ENCODE assay signal across 8 mouse cellular contexts in the genomic region with DNA sequence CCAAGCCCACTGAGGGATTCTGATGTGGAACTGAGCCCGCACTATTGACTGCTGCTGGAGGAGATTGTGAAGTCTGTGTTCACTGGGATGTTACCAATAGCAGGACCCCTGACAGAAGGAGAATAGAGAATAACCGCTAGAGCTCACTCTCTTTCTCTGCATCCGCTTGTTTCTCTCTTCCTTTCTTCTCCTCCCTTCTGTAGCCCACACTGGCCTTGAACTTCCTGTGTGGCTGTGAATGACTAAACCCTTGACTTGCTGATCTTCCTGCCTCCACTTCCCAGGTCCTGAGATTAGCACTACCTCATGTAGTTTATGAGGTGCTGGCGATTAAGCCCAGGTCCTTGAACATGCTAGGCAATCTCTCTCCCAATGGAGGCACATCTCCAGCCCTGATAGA. TPM values are rescaled to one million over a fixed set of nuclear protein-coding genes. Genes with fewer than 3 reads are reported as not detected.
A peak's percentile ranks its signal among the peaks of the same experiment; 100 is the strongest.
DNase-seq lines count a peak whose midpoint lies in the region; ATAC-seq and TF ChIP-seq lines count a peak whose summit lies in the region.

No protein-coding gene starts in this region.

- H3K4me3 ChIP-seq in heart, embryonic 14.5 days (ENCODE audit: control insufficient read depth in 1 of 2, insufficient read depth in 1 of 2, low read depth in 1 of 2, low read length in 2 of 2) = no peak overlapping the region
- H3K4me3 ChIP-seq in heart, adult 2 months = no peak overlapping the region
- peak overlapping the region; percentile 7; the same call in 1 of the 2 replicates for H3K4me3 ChIP-seq in brown adipose tissue, adult 24 weeks (ENCODE audit: insufficient read depth, low read depth, low read length)
- H3K4me3 ChIP-seq in midbrain, embryonic 15.5 days = peak overlapping the region; percentile 78; the same call in 1 of the 2 replicates

- peaks cover 18 to 38% of the 10 kb centered on the region in 2 experiments for H3K4me1 ChIP-seq in heart, embryonic 14.5 days (ENCODE audit: control insufficient read depth in 2 of 2, insufficient read depth in 2 of 2, low read length in 2 of 2)
- H3K4me1 ChIP-seq in heart, adult 2 months (ENCODE audit: control insufficient read depth, insufficient read depth, low read length) = peaks cover 13% of the 10 kb centered on the region
- H3K4me1 ChIP-seq in brown adipose tissue, adult 24 weeks (ENCODE audit: control insufficient read depth, insufficient read depth, insufficient read length, low read length) = peaks cover 5% of the 10 kb centered on the region
- peaks cover 43% of the 10 kb centered on the region for H3K4me1 ChIP-seq in midbrain, embryonic 15.5 days

- H3K27ac ChIP-seq in heart, embryonic 14.5 days (replicated peaks in 1 of 2; ENCODE audit: control insufficient read depth in 1 of 2, insufficient read depth in 1 of 2, low read depth in 2 of 2, low read length in 2 of 2) = no peak overlapping the region
- H3K27ac ChIP-seq in heart, adult 2 months = no peak overlapping the region
- H3K27ac ChIP-seq in brown adipose tissue, adult 24 weeks (replicated peaks; ENCODE audit: low read depth, low read length) = no peak overlapping the region
- no peak overlapping the region for H3K27ac ChIP-seq in midbrain, embryonic 15.5 days

- no peak for DNase-seq in heart, adult 2 months
- peak; percentile 64 for DNase-seq in induced T-regulatory cell, adult 2 months (ENCODE audit: low read depth)
- DNase-seq in right cerebral cortex, postnatal 36 days (ENCODE audit: low spot score in 2 of 2) = no peak
- DNase-seq in adrenal gland, postnatal 14 days = no peak
- no peak for DNase-seq in layer of hippocampus, postnatal 14 days (ENCODE audit: low spot score in 2 of 2)

- H3K4me2 ChIP-seq in heart, embryonic 14.5 days (ENCODE audit: low read length) = peak overlapping the region; percentile 88
- H3K4me2 ChIP-seq in midbrain, embryonic 15.5 days = peak overlapping the region; percentile 92

- WGBS in heart, embryonic 14.5 days = 76% methylated on average over 4 of the region's 4 CpGs
- 68% methylated on average over 4 of the region's 4 CpGs for WGBS in heart, adult 2 months
- 89% methylated on average over 4 of the region's 4 CpGs for WGBS in midbrain, embryonic 15.5 days

- H3K36me3 ChIP-seq in heart, embryonic 14.5 days (ENCODE audit: control insufficient read depth, insufficient read depth, low read length) = peaks cover 11% of the 10 kb centered on the region
- no peaks in the 10 kb centered on the region; the same call in 1 of the 2 replicates for H3K36me3 ChIP-seq in heart, adult 2 months (ENCODE audit: control insufficient read depth, insufficient read depth, low read length)
- peaks cover 5% of the 10 kb centered on the region; the same call in 1 of the 2 replicates for H3K36me3 ChIP-seq in midbrain, embryonic 15.5 days (replicated peaks)

- H3K79me2 ChIP-seq in heart, adult 2 months (replicated peaks; ENCODE audit: control insufficient read depth, insufficient read depth, low read length) = no peaks in the 10 kb centered on the region

- H3K27me3 ChIP-seq in heart, embryonic 14.5 days (ENCODE audit: control insufficient read depth, insufficient read depth, low read length) = peaks cover 27% of the 10 kb centered on the region
- no peaks in the 10 kb centered on the region for H3K27me3 ChIP-seq in heart, adult 2 months (ENCODE audit: control insufficient read depth, insufficient read depth, low read length)
- peaks cover 3% of the 10 kb centered on the region; the same call in 1 of the 2 replicates for H3K27me3 ChIP-seq in midbrain, embryonic 15.5 days (replicated peaks)

- no peak for TF ChIP-seq EP300 in heart, adult 2 months (IDR thresholded peaks at IDR 0.05; ENCODE audit: insufficient read depth, low read depth, low read length)

- no peak for TF ChIP-seq POLR2A in heart, adult 2 months (IDR thresholded peaks at IDR 0.05; ENCODE audit: insufficient read depth, low read depth, low read length)

- no peaks in the 10 kb centered on the region for H3K9me3 ChIP-seq in heart, embryonic 14.5 days (ENCODE audit: control insufficient read depth, low read length)
- H3K9me3 ChIP-seq in midbrain, embryonic 15.5 days = no peaks in the 10 kb centered on the region

- intact Hi-C loops in heart, adult 2 months (cut with DNase I) = no loop called here

- no peak for ATAC-seq in heart, embryonic 14.5 days (ENCODE audit: insufficient number of reproducible peaks, insufficient read depth, low FRiP score, low read depth)
- ATAC-seq in midbrain, embryonic 15.5 days (replicated peaks) = no peak

- peak overlapping the region; percentile 84 for H3K9ac ChIP-seq in heart, embryonic 14.5 days (ENCODE audit: low read length)
- no peak overlapping the region for H3K9ac ChIP-seq in heart, adult 2 months (ENCODE audit: low read depth, low read length)
- no peak overlapping the region for H3K9ac ChIP-seq in midbrain, embryonic 15.5 days

- TF ChIP-seq CTCF in heart, adult 2 months (IDR thresholded peaks at IDR 0.05) = no peak

RNA-seq across cellular contexts. Expression of a gene that starts 1.4 kb away (rescaled TPM):
- polyA plus RNA-seq in heart, embryonic 14.5 days (2014; fragmentation: Nextera tagmentation; extraction: Ambion mirVana) = 0.85 and 0.95 TPM in 2 replicates
- under 1 TPM; 0.39 to 0.96 TPM for total RNA-seq in heart, adult 2 months (2021)
- 1.4 and 1.9 TPM in 2 replicates for polyA plus RNA-seq in heart, adult 2 months (2012; rRNA removed)
- polyA plus RNA-seq in brown adipose tissue, adult 24 weeks (2012; ENCODE audit: insufficient read depth, insufficient read length, missing spikeins) = not detected in 2 replicates
- polyA plus RNA-seq in midbrain, embryonic 15.5 days (2015; fragmentation: Nextera tagmentation; extraction: Ambion mirVana) = 95.9 and 97.9 TPM in 2 replicates
- 1.4 and 3.2 TPM in 2 replicates for total RNA-seq in adrenal gland, postnatal 14 days (2021)
- total RNA-seq in layer of hippocampus, postnatal 14 days (2021) = 10 to 100 TPM; 97.0 to 99.4 TPM

RNA-seq across cellular contexts. Expression of a gene that starts 1.7 kb away (rescaled TPM):
- 216 and 239 TPM in 2 replicates for polyA plus RNA-seq in heart, embryonic 14.5 days (2014; fragmentation: Nextera tagmentation; extraction: Ambion mirVana)
- 10 to 100 TPM; 80.7 to 95.7 TPM for total RNA-seq in heart, adult 2 months (2021)
- 84.3 and 116 TPM in 2 replicates for polyA plus RNA-seq in heart, adult 2 months (2012; rRNA removed)
- polyA plus RNA-seq in brown adipose tissue, adult 24 weeks (2012; ENCODE audit: insufficient read depth, insufficient read length, missing spikeins) = 57.6 and 64.8 TPM in 2 replicates
- 177 and 185 TPM in 2 replicates for polyA plus RNA-seq in midbrain, embryonic 15.5 days (2015; fragmentation: Nextera tagmentation; extraction: Ambion mirVana)
- total RNA-seq in adrenal gland, postnatal 14 days (2021) = 95.0 and 110 TPM in 2 replicates
- 10 to 100 TPM; 77.3 to 90.2 TPM for total RNA-seq in layer of hippocampus, postnatal 14 days (2021)

RNA-seq across cellular contexts. Expression of a gene that starts 11.7 kb away (rescaled TPM):
- 92.9 and 97.9 TPM in 2 replicates for polyA plus RNA-seq in heart, embryonic 14.5 days (2014; fragmentation: Nextera tagmentation; extraction: Ambion mirVana)
- 10 to 100 TPM; 54.3 to 58.2 TPM for total RNA-seq in heart, adult 2 months (2021)
- 140 and 160 TPM in 2 replicates for polyA plus RNA-seq in heart, adult 2 months (2012; rRNA removed)
- polyA plus RNA-seq in brown adipose tissue, adult 24 weeks (2012; ENCODE audit: insufficient read depth, insufficient read length, missing spikeins) = 125 and 130 TPM in 2 replicates
- 65.8 and 69.1 TPM in 2 replicates for polyA plus RNA-seq in midbrain, embryonic 15.5 days (2015; fragmentation: Nextera tagmentation; extraction: Ambion mirVana)
- total RNA-seq in adrenal gland, postnatal 14 days (2021) = 107 and 116 TPM in 2 replicates
- total RNA-seq in layer of hippocampus, postnatal 14 days (2021) = 10 to 100 TPM; 50.0 to 63.2 TPM

RNA-seq across cellular contexts. Expression of a gene that starts 18.6 kb away (rescaled TPM):
- 0.16 TPM in 1 of 2 replicates, not detected in the other for polyA plus RNA-seq in heart, embryonic 14.5 days (2014; fragmentation: Nextera tagmentation; extraction: Ambion mirVana)
- under 1 TPM; 0.39 to 0.47 TPM for total RNA-seq in heart, adult 2 months (2021)
- 0.67 and 6.2 TPM in 2 replicates for polyA plus RNA-seq in heart, adult 2 months (2012; rRNA removed)
- 0.75 and 0.83 TPM in 2 replicates for polyA plus RNA-seq in brown adipose tissue, adult 24 weeks (2012; ENCODE audit: insufficient read depth, insufficient read length, missing spikeins)
- 0.93 and 1.3 TPM in 2 replicates for polyA plus RNA-seq in midbrain, embryonic 15.5 days (2015; fragmentation: Nextera tagmentation; extraction: Ambion mirVana)
- total RNA-seq in adrenal gland, postnatal 14 days (2021) = 0.64 and 1.3 TPM in 2 replicates
- total RNA-seq in layer of hippocampus, postnatal 14 days (2021) = 1 to 10 TPM; 1.2 to 1.3 TPM

RNA-seq across cellular contexts. Expression of a gene that starts 20.6 kb away (rescaled TPM):
- 93.6 and 102 TPM in 2 replicates for polyA plus RNA-seq in heart, embryonic 14.5 days (2014; fragmentation: Nextera tagmentation; extraction: Ambion mirVana)
- total RNA-seq in heart, adult 2 months (2021) = 10 to 100 TPM; 59.8 to 61.8 TPM
- polyA plus RNA-seq in heart, adult 2 months (2012; rRNA removed) = 96.2 and 111 TPM in 2 replicates
- polyA plus RNA-seq in brown adipose tissue, adult 24 weeks (2012; ENCODE audit: insufficient read depth, insufficient read length, missing spikeins) = 108 and 115 TPM in 2 replicates
- polyA plus RNA-seq in midbrain, embryonic 15.5 days (2015; fragmentation: Nextera tagmentation; extraction: Ambion mirVana) = 159 and 161 TPM in 2 replicates
- 152 and 162 TPM in 2 replicates for total RNA-seq in adrenal gland, postnatal 14 days (2021)
- total RNA-seq in layer of hippocampus, postnatal 14 days (2021) = 10 to 100 TPM; 91.1 to 99.9 TPM

Comparison
In these comparisons a context has a peak if more than half of its experiments do, and no peak if none do; other contexts are left out.
1. H3K4me3 ChIP-seq: peak in brown adipose tissue, adult 24 weeks (single experiment) and midbrain, embryonic 15.5 days (single experiment); none in heart, embryonic 14.5 days (0 of 2) and heart, adult 2 months (single experiment).
2. RNA of a gene that starts 1.4 kb away (polyA plus RNA-seq): 95.9 to 97.9 TPM in midbrain, embryonic 15.5 days; 1.4 to 1.9 TPM in heart, adult 2 months, 0.85 to 0.95 TPM in heart, embryonic 14.5 days and not detected in brown adipose tissue, adult 24 weeks; every median in the first group is over 10 times any median in the second.